Mouse (Mus musculus): ENCODE data around the gene Spryd7.
"Not testable (repeated sequence)": the region's sequence is repeated elsewhere in the genome, so short reads cannot be mapped to it uniquely, and the experiment has no call there.

Gene Spryd7

DNA sequence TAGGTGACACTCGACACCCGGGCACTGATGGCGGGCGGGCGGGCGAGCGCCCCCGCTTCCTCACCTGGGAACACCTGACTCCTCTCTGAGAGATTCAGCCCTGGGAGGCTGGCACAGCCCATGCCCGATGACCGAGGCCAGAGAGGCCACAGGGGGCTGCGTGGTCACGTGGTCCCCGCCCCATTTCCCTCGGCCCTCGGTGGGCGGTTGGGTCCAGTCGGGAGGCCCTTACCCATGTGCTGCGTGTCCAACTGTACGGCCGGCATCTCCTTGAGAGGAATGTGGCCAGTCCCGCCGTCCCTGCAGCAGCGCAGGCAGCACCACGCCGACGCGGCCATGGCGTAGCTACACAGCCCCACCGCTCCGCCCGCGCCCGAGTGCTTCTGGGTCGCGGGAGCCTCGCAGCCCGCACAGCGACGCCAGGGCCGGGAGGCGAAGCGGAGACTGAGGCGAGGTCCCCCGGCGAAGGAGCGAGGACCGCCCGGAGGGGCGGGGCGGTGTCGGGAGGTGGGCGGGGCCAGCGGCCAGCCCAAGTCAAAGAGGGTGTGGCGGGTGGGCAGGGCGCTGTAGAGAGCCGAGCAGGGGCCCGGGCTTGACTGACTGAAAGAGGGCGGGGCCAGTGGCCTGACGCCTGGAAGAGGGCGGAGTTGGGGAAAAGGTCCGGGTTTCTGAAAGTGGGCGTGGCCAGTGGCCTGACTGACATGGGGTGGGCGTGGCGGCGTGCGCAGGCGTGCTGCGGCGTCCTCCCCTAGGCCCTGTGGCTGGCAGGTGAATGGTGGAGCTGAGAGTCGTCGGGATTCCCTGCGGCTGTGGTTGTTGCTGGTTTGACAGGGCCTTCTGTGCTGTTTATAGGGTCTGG, at the start of gene Spryd7:
Gene Spryd7, minus strand, starts transcription at position 598 of the 859 bp plus-strand sequence.
- DNase-seq (ENCODE audit: low read depth, low spot score): peak; percentile 97

DNA sequence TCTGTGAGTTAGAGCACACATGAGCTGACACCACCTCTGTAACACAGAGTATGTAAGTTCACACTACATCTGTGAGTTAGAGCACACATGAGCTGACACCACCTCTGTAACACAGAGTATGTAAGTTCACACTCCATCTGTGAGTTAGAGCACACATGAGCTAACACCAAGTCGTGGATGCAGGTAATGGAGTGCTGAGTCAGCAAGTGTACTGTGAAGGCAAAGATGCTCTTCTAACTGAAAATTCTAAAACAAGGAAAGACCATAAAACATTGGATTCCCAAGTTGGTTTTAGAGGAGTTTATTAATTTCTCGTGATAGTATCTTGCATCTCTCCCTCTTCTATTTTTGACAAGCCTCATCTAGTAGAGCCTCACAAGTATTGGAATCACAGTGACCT, 49.4 kb upstream of the Spryd7 start:
- not testable (repeated sequence) for DNase-seq (ENCODE audit: low read depth, low spot score)

DNA sequence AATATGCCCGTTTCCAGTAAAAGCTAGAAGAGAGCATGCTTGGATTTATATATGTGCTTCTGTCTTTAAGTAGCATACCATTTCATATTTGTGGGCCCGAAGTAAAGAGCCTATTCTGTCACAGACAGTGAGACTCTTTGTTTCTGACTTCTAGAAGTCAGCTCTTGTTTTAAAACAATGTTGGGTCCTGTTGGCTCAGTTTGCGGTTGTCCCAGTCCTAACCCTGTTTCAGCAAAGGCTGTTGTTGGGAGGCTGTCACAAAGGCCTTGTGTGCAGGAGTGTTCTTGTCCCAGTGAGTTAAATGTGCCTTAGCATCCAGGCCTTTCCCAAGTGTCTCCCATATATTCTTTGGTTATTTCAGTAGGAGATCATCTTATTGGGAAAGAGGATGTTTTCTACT, 47.4 kb upstream of the Spryd7 start:
- DNase-seq (ENCODE audit: low read depth, low spot score): no peak

DNA sequence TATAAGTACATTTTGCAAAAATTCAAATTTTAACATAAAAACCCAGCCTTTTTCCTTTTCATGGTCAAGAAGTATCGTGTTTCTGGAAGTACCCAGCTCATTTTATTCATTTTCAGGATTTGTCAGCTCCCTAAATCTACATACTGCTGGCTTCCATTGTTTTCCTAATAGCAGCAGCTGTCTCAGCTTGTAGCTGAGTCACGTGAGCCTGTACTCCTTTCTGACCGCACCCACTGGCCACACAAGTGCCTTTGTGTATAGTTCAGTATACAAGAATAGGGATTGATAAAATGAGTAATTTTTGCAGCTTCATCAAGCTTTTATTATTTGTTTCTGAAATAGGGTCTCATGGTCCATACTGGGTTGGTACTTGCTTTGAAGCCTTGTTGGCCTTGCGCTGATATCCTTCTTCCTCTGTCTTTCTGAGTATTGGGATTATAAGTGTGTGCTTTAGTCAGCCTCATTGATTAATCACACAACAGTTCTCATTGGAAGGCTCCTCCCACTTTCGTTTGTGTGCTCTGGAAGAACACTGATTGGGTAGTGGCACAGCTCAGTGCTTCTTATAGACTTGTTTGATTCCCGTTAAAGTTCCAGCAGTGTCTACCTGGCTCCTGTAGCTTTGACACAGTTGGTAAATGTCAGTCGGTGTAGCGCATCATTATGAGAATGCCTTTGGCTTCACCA, 46.5 kb upstream of the Spryd7 start:
- peak; percentile 93 for DNase-seq (ENCODE audit: low read depth, low spot score)

DNA sequence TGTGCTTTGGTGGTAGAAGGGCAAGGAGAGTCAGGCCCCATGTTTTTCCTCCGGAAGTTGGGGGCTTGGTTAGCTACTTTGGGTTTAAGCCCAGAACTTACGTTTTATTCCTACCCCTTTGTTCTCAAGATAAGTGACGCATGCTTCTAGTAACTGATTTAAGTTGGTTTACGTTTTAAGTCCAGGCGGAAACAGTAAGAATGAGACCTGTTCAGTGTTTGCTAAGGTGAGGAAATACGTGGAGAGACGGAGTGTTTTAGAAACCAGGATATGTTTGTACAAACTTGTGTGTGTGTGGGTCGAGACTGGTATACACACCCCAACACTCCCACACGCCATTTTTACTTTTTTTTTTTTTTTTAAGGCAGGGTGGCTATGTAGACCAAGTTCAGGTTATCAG, 44.7 kb upstream of the Spryd7 start:
- DNase-seq (ENCODE audit: low read depth, low spot score): no peak

DNA sequence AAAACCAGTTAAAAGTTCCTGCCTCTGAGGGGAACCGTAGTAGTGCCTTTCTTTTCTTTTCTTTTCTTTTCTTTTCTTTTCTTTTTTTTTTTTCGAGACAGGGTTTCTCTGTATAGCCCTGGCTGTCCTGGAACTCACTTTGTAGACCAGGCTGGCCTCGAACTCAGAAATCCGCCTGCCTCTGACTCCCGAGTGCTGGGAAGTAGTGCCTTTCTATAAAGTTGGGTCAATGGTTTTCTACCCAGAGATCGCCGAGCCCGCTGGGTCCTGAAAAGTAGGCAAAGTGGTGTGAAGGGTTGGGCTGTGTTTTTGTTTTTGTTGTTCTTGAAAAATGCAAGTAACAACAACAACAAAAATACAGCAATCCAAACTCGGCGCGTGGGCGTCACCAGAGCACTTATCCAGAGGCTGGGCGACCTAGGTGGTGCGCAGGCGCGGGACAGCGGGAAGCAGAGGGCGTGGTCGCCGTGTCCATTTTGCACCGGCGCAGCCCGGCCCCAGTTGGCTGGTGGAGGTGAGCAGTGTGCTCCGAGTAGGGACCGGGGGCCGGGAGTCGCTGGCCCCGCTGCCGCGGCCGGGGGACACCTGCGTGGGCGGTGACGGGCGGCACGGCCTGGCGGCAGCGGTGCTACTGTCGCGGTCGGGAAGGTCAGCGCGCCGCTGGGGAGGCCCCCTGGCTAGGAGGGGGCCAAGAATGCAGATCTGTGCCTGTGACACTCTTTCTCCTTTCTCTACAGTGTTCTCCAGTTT, 42.5 kb upstream of the Spryd7 start:
- peak; percentile 88 for DNase-seq (ENCODE audit: low read depth, low spot score)

DNA sequence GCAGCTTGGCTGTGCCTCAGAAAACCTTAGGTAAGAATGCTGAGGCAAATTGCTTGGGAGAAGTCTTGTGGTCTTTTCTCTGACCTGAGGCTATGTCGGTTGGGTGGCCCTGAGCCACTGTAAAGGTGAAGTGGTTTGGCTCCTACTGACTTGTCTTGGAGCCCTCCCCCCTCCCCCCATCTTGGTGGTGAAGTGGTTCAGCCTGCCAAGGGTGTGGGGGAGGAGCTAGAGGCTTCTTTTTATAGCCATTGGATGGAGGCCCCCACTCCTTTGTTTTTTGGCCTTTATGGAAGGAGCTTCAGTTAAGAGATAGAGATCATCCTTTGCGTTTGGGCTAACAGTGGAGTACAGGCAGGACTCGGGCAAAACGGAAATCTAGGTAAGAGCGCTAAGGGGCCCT, 41.3 kb upstream of the Spryd7 start, which contains the start of gene Trim13:
Gene Trim13, plus strand, starts transcription at position 280 of the 400 bp plus-strand sequence.
- peak; percentile 93 for DNase-seq (ENCODE audit: low read depth, low spot score)

DNA sequence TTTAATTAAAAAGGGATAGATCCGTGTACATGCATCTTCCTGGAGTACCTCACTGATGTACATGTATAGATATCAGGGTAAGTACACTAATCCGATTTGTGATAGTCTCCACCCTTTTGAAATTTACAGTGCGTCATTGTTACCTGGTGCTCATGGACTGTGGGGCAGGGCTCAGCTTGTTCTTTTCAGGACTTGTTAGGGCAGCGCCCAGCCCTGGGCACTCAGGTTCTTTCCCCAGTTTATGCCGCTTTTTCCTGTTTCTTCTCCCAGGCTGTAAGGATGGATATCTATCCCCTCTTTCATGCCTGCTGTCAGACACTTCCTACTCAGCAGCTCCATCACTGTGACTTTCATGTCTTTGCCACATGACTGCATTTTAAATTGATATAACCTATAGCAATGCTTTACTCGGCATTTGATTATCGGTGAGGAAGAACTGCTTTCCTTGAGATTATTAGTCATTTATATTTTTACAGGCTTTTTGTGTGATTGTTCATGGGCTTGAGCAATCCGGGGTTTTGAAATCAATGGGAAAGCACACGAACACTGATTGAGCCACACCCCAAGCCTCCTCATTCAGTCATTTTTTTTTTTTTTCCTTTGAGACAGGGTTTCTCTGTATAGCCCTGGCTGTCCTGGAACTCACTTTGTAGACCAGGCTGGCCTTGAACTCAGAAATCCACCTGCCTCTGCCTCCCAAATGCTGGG, 40.2 kb upstream of the Spryd7 start:
- DNase-seq (ENCODE audit: low read depth, low spot score): no peak

DNA sequence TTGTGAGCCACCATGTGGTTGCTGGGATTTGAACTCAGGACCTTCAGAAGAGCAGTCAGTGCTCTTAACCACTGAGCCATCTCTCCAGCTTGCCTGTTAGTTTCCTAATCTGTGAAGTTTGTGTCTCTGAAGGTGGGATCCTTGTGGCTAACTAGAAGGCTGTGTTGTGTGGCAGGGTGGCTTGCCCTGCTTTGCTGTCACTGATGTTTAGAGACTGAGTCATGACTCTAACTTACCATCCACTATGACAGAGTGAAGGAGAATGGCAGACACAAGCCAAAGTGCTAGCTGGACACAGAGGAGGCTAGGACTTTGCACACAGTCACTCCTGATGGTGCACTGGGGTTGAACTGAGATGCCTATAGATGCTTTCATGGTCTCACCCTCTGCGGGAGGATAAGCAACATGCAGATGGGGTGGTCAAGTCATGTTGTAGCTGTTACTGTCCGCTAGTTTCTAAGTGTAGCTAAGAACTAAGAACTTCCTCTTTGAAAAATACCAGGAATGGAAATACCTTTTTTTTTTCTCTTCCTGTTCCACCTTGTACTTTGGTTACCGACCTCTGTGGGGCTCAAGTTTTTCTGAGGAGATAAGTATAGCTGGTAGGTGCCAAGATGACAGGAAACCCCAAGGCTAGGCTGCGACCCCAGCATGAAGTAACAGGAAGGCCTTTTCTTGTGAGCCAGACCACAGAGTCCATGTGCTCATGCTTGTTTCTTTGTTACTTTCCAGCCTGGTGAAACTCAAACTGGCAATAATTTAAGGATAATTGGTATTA, 32.8 kb upstream of the Spryd7 start:
- no peak for DNase-seq (ENCODE audit: low read depth, low spot score)

DNA sequence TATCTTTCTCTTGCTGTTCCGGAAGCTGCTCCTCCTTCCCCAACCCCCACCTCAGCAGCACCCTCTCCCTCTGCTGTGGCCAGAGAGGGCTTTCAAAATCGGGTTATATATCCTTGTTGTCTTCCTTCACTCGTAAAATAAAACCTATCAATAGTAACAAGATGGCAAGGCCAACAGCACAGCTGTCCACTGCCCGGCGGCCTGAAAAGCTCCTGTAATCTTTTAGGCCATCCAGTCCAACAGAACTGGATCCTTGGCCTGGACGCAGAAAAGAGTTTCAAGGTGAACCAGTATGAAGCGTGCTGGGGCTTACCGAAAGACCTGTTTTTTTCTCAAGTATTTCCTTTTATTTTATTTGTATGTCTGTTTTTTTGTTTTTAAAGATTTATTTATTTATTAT, 19.3 kb upstream of the Spryd7 start:
- no peak for DNase-seq (ENCODE audit: low read depth, low spot score)

DNA sequence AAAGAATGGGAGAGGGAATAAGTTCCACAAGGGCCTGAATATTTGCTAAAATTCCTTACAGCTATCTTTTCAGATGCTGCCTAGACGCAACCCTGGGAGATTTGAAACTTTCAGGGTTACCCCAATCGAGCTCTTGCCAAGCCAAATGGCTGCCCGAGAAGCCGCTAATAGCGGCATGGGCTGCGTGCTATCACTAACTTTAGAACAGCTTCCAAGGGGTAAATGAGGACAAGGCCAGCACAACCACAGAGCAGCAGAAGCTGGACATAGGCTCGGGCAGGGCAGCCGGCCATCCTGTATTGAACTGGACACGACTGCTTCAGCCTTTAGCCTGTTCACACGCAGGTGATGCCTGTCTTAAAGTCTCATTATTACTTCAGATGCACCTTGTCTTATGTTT, 18.4 kb upstream of the Spryd7 start:
- no peak for DNase-seq (ENCODE audit: low read depth, low spot score)

DNA sequence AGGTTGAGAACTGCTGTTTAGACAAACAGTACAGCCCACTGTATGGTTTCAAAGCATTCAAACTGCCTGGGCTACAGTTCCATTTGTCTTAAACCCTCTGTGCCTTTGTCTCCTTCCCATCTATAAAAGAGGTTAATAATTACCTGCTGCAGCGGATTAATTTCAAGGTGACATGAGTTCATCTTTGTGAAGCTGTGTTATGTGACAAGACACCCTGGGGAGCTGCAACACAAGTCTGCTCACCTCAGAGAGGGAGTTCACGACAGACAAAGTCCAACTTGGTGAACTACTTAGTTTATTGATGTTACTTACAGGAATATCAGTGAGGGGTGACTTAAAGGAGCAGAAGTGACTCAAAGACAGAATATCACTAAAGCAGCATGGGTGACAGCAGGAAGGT, 15.4 kb upstream of the Spryd7 start:
- DNase-seq (ENCODE audit: low read depth, low spot score): no peak

DNA sequence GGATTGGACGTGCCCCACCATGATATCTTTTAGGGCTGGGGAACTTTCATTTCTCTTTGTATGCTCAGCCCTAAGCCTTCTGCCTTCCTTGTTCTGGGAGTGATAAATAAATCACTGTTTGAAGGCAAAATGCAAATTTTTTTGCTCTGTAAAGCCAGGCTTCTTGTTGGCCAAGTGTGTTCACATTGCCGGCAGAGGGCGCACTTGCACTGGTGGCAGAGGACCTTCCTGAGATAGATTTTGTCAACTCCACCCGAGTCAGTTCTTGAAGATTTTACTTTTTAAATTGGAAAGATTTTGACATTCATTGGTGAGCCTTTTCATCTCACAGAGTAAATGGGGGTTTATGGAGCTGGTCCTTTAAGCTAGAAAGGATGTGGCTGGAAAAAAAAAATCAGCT, 14.7 kb upstream of the Spryd7 start:
- peak; percentile 77 for DNase-seq (ENCODE audit: low read depth, low spot score)

DNA sequence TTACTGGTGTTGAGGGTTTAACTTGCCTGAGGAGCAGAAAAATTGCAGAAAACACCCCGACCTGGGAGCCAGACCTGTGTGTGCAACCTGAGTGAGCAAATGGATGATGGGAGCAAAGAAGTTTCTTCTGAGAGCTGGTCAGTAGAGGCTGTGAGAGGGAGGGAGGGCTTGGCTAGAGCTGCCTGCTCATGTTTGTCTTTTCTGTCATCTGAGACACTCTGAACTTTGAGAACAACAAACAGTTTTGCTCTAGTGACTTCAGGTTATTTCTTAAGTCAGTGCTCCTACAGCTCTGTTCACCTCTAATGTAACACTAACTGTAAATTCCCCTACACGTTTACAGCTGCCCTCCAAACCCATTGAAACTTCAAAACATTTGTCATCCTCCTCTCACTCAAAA, 12.7 kb upstream of the Spryd7 start:
- DNase-seq (ENCODE audit: low read depth, low spot score): no peak

DNA sequence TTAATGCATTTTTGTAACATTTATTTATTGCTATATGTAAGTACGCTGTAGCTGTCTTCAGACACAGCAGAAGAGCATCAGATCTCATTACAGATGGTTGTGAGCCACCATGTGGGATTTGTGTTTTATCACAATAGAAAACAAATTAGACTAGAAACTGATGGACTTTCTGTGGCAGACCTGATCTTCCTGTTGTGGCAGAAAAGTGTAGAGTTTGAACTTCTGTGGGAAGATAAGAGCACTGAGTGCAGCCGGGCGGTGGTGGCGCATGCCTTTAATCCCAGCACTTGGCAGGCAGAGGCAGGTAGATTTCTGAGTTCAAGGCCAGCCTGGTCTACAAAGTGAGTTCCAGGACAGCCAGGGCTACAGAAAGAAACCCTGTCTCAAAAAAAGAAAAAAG, 9.5 kb upstream of the Spryd7 start:
- DNase-seq (ENCODE audit: low read depth, low spot score): not testable (repeated sequence)

DNA sequence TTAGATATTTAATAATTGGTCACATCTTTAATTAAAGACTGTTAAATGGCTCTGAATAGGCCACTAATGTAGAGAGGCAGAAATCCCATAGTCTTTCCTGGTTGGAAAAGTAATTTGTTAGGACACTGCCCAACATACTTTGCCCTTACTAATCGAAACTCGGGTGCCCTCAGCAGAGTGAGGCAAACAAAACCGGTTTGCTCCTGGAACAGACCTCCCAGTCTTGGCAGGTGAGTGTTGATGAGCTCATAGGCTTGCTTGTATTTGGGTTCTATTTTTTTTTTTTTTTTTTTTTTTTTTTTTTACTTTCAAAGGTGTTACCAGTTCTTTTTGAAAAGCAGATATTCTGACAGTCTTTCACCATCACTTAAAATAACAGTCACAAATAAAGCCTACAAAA, 3.2 kb upstream of the Spryd7 start:
- DNase-seq (ENCODE audit: low read depth, low spot score): no peak

DNA sequence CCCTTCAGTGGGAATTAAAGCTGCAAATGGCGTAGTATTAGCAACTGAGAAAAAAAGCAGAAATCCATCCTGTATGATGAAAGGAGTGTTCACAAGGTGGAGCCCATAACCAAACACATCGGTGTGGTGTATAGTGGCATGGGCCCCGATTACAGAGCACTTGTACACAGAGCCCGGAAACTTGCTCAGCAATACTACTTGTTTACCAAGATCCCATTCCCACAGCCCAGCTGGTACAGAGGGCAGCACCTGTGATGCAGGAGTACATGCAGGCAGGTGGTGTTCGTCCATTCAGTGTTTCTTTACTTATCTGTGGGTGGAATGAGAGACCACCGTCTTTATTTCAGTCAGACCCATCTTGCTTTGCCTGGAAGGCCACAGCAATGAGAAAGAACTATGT, 2.2 kb upstream of the Spryd7 start:
- no peak for DNase-seq (ENCODE audit: low read depth, low spot score)

DNA sequence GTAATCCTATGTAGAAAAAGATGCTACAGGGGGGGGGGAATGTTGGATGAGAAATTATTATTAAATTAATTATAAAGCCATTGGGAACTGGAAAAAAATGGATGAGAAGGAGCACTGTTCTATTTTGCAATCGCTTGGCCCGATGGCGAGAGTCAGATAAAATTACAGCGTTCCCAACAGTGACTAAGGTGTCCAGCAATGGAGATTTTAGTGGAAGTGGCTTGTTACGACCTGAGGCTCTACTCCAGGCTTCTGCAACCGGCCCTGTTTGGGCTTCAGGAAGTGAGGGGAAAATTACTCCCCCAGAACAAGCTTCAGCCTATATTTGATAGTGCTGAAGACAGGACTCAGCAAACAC, 776 bp downstream of the Spryd7 start:
- no peak for DNase-seq (ENCODE audit: low read depth, low spot score)

DNA sequence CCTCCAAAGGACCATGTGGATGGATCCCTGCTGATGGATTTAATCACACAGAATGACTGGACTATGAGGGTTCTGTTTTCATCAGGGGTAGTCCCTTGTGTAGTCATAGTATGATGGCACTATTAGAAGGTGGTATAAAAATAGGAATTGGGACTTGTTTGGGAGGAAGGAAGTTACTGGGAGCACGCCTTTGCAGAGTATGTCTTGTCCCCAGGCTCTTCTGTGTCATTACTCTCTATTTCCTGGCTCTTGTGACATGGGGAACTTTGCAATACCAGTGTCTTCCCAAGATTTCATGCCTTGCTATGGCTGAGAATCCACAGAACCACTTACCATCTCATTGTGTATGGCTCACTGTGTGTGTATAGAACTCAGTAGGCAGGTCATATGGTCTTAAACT, 8.1 kb downstream of the Spryd7 start:
- no peak for DNase-seq (ENCODE audit: low read depth, low spot score)

DNA sequence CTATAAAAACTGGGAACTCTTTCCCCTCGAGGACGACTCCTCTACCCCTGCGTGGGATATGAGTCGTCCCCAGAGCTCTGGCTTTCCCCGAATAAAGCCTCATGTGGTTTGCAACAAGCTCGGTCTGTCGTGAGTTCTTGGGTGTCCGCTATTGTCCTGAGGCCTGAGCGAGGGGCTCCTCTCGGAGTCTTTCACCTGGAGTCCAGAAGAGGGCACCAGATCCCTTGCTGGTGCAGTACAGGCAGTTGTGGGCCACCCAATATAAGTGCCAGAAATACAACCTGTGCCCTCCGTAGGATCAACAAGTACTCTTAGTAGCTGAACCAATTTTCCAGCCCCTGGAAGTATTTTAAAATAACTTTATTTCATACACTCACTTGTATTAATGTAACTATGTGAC, 18.9 kb downstream of the Spryd7 start:
- DNase-seq (ENCODE audit: low read depth, low spot score): not testable (repeated sequence)

Measured in R1 (cell line).